Mouse (Mus musculus) cerebellum, postnatal 14 days (tissue): Measurements from ENCODE around the gene Pbx1.

ENCODE experiments used
- DNase-seq, 2 experiments: peaks; one replicate each; pipeline ENCODE4 v3.0.0; 2021; ENCODE audit warnings: mixed read lengths in 2 of 2

Gene Pbx1

DNA sequence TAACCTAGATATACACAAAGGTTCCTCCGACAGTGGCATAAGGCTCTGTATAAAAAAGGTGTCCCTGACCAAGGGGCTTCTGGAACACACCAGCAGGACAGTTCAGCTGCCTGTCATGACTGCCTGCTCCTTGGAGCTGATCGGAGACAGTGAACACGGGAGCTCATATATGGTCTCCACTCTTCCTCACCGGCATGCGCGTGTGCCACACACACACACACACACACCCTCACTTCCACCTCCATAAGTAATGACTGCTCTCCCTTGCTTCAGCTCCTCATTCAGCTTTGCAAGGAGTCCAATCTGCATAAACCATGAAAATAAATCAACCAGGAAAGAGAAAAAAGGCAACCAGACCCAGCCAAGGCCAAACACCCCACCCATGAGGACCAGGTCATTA is 90.7 kb downstream of the Pbx1 start:
- DNase-seq = no peak

DNA sequence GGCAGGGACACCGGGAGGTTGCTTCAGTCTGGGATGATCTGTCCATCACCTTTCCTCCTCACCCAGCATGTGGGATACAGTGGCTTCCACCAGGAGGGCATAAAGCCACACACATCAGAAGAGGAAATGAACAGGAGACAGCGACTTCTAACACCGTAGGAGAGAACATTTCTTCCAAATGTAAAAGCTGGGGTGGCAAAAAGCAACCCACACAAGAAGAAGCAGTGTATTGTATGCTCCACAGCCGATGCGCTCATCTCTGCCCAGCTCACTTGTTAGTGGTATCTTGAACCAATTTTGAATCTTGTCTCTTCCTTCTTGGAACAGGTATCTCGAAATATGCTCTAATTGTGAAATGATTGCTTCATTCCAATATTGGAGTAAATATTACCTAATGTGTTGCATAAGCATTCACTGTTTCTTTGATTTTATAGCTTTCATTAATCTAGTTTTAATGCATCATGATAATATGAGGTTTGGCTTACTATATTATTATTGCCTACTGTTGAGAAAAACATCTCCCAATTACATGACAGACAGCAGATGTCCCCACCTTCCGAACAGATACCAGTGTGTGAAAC is 95.7 kb downstream of the Pbx1 start:
- DNase-seq = no peak

GRCm38 (mm10) chr1:168334831-168335574 is 97.1 kb downstream of the Pbx1 start:
- no peak for DNase-seq

GRCm38 (mm10) chr1:168332056-168332455 is 100.0 kb downstream of the Pbx1 start:
- DNase-seq = no peak

GRCm38 (mm10) chr1:168328236-168328605 is 103.8 kb downstream of the Pbx1 start:
- DNase-seq = no peak

DNA sequence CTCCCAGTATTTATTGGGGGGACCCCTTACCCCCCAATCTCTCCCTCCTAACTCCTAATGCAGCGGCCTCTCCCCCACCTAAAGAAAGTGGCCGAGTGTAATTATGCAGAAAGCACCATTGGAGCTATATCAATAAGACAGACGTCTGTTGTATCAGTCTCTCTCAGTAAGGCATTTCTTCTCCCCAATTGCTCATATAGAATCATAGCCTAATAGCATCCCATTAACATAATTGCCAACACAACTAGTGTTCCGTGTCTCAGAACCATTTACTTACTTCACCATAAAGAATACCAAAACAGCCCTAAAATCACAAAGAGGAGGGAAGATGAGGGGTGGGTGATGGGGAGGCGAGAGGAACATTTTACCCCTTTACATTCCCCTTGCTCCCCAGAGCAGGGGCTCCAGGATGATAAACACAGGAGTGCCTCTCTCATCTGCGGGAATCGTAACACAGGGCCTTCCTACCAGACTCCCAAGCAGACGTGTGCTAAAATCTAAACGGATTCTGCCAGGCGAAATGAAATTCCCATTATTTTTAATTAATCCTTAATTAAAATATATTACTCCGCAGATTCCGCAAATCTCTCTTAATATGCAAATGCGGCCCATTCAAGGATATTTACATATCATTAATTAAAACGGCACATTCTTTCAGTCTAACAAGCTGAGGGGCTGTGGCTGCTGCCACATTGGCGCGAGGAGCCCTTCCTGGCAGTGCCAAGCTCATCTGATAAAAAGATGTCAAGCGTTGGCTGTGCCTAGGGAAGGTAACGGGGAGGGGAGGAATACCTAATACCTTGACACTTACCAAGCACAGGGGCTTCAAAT is 104.5 kb downstream of the Pbx1 start:
- peak; percentile 54 to 56 for DNase-seq

DNA sequence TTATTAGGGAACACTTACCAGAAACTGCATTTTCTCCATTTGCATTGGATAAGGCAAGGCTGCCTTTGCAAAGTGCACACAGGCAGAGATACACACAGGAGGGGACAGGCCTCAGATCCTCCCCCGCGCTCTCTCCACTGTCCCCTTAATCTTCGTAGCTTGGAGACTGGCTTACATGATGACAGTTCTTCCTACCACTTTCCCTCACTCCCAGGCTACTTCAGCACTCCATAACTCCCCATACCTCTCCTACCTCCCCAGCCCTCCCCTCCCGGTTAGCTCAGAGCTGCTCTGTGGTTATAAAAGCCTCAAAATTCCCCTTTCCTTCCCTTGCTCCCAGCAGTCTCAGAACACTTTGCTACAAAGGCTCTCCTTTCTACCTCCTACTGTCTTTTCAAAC is 106.3 kb downstream of the Pbx1 start:
- DNase-seq = no peak

DNA sequence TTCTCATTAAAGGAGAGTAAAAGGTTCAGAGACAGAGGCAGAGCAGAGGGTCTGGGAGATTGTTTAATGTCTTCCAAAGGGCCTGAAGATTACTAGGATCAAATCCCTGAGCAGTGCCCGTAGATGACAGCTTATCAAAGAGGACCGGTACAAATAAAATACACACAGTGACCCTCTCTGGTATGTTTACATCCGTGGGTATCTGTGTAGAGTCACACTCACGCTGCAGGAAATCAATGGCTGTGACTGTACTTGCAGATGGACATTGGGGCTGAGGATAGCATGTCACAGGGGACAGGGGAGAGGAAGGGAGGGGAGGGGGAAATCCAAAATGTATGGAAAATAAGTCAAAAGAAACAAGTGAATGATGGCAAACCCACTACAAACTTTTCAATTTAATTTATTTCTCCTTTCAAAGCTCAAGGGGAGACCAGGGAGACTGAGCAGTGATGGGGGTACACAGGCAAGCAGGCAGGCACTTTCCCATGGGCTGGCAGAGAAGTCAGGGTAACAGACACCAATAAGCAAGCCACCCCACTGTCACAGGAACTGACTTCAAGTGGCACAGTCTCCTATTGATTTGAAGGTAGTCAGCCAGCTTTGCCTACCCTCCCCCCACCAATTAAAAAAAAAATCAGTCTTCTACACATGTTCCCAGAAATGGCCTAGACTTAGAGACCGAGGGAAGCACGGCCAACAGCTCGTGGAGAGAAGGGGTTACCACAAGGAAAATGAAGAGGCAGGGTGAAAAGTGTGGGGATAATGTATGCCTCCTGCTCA is 107.6 kb downstream of the Pbx1 start:
- DNase-seq = no peak

DNA sequence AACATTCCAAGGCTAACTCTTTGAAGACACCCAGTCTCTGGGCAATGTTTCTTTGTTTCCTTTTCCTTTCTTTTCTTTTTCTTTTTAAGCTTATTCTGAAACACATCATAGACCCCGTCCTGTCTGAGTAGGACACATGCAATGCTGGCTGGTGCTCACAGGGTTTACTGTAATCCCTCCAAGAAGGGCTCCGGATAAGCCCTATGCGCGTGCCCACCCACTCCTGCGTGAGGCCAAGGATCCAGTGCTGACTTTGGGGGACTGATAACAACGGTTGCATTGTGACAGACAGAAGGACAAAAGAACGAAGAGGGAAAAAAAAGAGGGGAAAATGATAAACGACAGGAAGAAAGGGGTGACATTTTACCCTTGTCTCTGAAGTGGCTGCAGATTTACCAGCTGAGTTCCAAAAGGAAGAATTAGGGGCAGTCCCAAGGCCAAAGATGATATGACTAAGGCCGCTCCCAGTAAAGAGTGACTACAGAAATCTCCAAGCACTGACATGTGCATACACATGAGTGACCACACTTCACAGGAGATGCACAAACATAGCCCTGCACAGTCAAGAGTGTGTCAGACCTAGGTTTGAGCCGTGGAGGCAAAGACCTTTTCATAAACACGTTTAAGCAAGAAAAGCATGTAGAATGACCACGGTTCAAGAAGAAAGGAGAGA is 108.5 kb downstream of the Pbx1 start:
- no peak for DNase-seq

- peak; percentile 53 to 66 for DNase-seq
These were observed 109.2 kb downstream of the Pbx1 start for GRCm38 (mm10) chr1:168322892-168323291.

GRCm38 (mm10) chr1:168319695-168320094 is 112.4 kb downstream of the Pbx1 start:
- DNase-seq = no peak

- DNase-seq = no peak
These were observed 113.1 kb downstream of the Pbx1 start for GRCm38 (mm10) chr1:168318899-168319469.

- DNase-seq = no peak
These were observed 118.3 kb downstream of the Pbx1 start for GRCm38 (mm10) chr1:168313772-168314171.

DNA sequence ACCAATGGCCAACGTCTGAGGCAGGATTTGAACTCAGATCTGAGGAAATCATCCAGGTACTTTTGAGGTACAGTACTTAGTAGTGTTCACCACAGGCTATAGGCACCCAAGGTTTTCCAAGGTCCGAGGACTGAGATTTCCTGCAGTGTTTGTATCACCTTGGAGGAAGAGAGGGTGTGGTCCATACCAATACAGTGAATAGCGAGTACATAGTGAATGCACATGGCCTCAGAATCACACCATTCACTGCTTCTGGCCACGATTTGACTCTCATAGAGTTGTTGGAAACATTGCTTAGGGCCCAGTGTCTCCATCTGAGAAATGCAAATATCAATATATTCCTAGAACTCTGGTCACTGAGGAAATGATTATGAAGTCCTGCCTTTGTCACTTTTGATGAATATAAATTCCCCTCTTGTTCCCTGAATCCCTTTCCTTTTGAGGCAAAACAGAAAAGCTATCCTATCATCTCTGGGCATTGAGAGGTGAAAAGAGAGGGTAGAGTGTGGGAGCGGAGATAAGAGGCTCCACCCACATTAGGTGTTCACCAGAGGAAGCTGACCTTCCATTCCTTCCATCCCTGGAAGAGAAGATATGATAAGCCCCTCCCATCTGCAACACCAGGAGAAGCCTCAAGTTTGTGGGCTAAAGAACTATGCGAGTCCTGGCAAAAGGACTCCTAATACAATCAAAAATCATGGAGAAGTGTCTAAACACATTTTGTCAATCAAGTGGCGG is 119.2 kb downstream of the Pbx1 start:
- DNase-seq = no peak

DNA sequence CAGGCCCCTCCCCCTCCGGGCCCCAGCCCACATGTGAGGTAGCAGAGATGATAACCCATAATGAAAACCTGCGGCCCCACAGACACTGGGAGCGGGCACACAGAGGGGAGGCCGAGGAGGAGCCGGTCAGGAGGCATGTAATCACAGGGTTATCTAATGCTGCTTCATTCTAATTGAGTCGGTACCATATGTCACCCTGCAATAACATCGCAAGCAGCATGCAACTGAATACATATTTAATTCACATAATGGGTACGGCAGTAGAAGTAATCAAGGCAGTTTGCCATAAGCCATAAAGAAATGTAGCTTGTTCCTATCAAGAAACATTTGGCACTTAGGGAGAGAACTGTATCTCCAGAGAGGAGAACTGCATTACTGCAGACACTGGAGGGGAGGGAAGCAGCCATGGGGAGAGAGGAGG is 123.0 kb downstream of the Pbx1 start:
- no peak for DNase-seq

DNA sequence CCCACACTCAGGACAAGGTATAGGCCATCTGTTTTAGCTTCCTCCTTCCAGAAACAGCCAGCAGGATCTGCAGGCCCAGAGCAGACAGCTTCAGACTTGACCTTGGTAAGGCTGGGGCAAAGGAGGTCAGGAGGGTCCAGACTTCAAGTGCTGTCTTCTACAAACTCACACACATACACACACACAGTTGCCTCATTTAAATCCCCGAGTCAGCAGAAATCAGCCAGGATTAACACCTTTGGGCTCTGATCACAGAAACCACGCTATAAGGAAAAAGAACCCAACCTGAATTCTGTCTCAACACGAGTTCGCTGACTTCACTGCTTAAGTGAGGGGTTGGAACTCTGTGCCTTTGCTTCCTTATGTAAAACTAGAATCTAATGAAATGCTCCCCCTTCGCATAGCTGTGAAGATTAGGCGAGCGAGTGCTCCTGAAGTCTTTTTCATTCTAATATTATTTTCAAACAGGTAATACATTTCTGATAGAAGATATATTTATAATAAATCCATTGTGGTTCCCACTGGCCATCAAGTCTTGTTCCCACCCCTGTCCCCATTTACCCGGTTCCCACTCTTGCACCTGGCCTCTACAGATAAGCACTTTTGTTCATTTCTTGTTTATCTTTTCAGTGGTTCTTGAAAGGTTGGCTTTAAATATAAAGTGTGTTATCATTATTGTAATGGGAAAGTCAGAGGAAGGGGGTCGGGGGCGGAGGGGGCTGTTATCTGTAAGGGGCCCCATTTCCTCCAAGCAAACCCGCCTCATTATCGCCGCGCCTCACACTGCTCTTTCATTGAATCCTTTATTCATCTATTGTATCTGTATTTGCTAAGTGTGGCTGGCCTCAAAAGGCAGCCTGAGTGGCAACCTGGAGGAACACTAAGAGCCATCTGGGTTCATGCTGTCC is 124.5 kb downstream of the Pbx1 start:
- no peak for DNase-seq

DNA sequence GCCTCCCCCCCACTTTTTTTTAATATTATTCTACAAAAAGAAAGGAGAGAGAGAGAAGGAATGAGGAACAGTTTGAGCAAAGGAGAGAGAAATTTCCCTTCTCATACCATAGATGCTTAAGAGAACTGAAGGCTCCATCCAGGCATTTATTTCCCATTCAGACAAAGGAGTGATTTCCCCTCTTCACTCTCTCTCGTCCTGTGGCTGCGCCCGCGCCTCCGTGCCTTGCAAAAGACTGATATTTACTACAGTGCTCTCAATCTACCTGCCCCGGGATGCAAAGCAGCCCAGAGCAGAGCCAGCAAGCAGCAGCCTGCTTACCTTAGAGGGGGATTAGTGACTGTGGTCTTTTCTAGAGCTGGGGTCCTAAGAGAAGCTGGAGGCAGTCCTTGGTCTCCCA is 131.6 kb downstream of the Pbx1 start:
- DNase-seq = no peak

- no peak for DNase-seq
These were observed 132.1 kb downstream of the Pbx1 start for GRCm38 (mm10) chr1:168299928-168300365.

DNA sequence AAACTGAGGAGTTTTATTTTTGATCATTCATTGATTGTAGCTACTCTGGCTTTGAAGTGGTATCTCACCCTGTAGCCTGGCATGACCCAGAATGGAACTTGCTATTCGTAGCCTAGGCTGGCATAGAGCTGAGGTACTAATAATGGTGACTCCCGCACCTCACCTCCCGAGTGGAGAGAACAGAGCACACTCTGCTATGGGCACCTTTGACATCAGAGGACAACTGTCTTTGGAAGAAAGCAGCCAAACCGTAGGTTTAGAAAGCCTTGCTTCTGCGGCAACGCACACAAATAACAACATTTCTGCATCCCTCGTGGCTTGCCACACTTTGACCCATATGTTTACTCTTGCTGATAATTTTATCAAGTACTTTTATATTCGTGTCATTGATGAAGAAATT is 132.9 kb downstream of the Pbx1 start:
- no peak for DNase-seq

GRCm38 (mm10) chr1:168296290-168296689 is 135.8 kb downstream of the Pbx1 start:
- no peak for DNase-seq
